Mouse (Mus musculus) heart, adult 2 months (tissue): ENCODE measurements around the gene Cnnm1.

Experiments used
- CTCF ChIP-seq: fragments of 200-600 bp; IDR thresholded peaks from 2 replicates; pipeline ENCODE4 v1.8.1; 2022; ENCODE audit warnings: antibody characterized with exemption, mild to moderate bottlenecking, moderate library complexity
- POLR2A ChIP-seq: fragments of 200-500 bp; IDR thresholded peaks from 2 replicates; pipeline ENCODE4 v1.6.1; 2011; ENCODE audit warnings: mild to moderate bottlenecking, low read depth, low read length, control low read depth; ENCODE audit not compliant: insufficient read depth

- TF ChIP-seq POLR2A (no peak), CTCF (no peak)
These were observed 80.2 kb downstream of the Cnnm1 start for GRCm38 (mm10) chr19:43520402-43520801.
